Mouse (Mus musculus): Measurements from ENCODE around the gene Babam2. TPM values are rescaled to one million over a fixed set of nuclear protein-coding genes. Genes with fewer than 3 reads are reported as not detected.

Babam2 gene
- polyA plus RNA-seq, 1 experiment from 2014 or later = 69.4 TPM

DNA sequence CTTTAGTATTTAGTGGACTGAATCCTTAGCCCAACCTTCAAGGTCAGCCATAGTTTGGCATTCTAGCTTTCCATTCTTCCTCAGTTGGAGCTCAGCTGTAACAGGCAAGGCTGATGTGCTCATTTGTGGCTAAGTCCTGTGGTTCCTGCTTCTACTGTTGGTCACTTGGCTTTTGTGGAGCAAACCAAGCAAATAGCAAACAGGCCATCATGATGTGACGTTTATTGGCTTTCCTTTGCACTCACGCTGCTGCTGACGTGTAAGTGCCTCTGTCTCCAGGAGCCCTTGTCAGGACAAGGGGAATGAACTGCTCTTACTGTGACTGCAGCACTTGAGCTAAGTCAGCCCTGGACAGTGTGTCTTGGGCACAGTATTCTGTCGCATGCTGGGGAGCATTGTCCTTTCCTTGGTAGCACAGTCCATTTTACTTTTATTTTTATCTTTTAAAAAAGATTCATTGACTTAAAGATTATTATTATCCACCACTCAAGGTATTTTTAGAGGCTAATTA lies 45.1 kb downstream of the Babam2 start:
- no peak overlapping the region for H3K4me3 ChIP-seq (ENCODE audit: low read length)
- H3K36me3 ChIP-seq (ENCODE audit: insufficient read depth, low read length) = no peaks in the 10 kb centered on the region
- no peak overlapping the region for H3K4me2 ChIP-seq (replicated peaks; ENCODE audit: low read depth, low read length)
- H3K9me3 ChIP-seq (ENCODE audit: low read length) = no peaks in the 10 kb centered on the region
- ATAC-seq (ENCODE audit: low FRiP score, low TSS enrichment) = no peak
- no peaks in the 10 kb centered on the region for H3K4me1 ChIP-seq (ENCODE audit: insufficient read depth, low read length)
- H3K27me3 ChIP-seq (ENCODE audit: insufficient read depth, low read length) = no peaks in the 10 kb centered on the region
- H3K27ac ChIP-seq (ENCODE audit: low read length) = no peak overlapping the region
- no peak overlapping the region for H3K9ac ChIP-seq (replicated peaks; ENCODE audit: low read length)
- WGBS = 63% methylated on average over 4 of the region's 4 CpGs

DNA sequence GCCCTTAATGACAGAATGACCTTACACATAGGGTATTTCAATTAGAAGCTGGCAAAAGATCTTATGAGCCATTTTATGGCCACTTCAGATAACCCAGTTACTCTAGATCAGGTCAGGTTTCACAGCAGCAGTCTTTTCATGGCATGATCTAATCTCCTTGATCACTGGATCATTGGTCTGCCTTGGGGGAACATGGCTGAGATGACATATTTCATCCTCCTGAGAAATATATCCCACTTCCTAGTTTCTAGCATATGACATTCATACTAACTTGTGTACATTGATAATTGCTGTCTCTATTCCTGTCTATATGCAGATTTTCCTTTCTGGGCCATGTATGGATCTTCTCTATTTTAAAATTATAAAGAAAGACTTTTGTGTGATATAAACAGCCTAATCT lies 51.9 kb downstream of the Babam2 start:
- Histone ChIP-seq H3K27ac (ENCODE audit: low read length) (no peak overlapping the region), H3K4me2 (replicated peaks; ENCODE audit: low read depth, low read length) (no peak overlapping the region), H3K4me1 (ENCODE audit: insufficient read depth, low read length) (peaks cover 7% of the 10 kb centered on the region; the same call in 1 of the 2 replicates), H3K9ac (replicated peaks; ENCODE audit: low read length) (no peak overlapping the region), H3K27me3 (ENCODE audit: insufficient read depth, low read length) (no peaks in the 10 kb centered on the region), H3K9me3 (ENCODE audit: low read length) (no peaks in the 10 kb centered on the region), H3K36me3 (ENCODE audit: insufficient read depth, low read length) (no peaks in the 10 kb centered on the region), H3K4me3 (ENCODE audit: low read length) (no peak overlapping the region)
- ATAC-seq (ENCODE audit: low FRiP score, low TSS enrichment) = no peak

DNA sequence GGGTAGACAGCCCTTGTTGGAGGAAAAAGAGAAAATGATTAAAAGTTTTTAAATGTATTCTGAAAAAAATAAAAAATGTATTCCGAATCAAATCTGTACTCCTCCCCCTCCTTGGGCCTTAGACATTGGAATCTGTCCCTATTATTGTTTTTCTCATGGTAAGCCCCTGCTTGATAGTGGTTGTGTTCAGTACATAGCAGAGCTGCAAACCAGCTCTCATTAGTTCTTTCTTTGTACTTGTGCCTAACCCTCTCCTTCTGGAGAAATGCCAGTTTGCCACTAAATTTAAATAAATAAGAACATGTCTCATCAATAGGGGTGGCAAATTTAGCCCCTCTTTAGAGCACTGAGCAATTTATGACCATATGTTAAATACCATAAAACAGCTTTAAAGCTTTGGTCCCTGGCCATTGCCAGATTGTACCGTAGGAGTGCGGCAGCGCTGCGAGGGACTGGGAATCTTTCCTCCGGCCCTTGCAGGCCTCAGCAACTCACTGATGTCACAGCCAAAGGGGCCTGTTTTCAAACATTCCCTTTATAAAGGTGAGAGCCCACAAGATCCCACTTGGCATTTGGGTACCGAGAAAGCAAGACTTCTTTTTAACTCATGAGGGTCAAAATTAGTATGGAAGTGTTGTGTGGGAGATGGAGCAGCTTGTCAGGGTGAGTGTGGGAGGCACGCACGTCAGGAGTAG lies 52.9 kb downstream of the Babam2 start:
- H3K4me1 ChIP-seq (ENCODE audit: insufficient read depth, low read length) = peaks cover 7% of the 10 kb centered on the region; the same call in 1 of the 2 replicates
- no peaks in the 10 kb centered on the region for H3K36me3 ChIP-seq (ENCODE audit: insufficient read depth, low read length)
- 40% methylated on average over 9 of the region's 9 CpGs for WGBS
- no peak overlapping the region for H3K9ac ChIP-seq (replicated peaks; ENCODE audit: low read length)
- no peak for ATAC-seq (ENCODE audit: low FRiP score, low TSS enrichment)
- no peaks in the 10 kb centered on the region; the same call in 1 of the 2 replicates for H3K9me3 ChIP-seq (ENCODE audit: low read length)
- no peak overlapping the region for H3K27ac ChIP-seq (ENCODE audit: low read length)
- H3K27me3 ChIP-seq (ENCODE audit: insufficient read depth, low read length) = no peaks in the 10 kb centered on the region
- H3K4me3 ChIP-seq (ENCODE audit: low read length) = no peak overlapping the region
- H3K4me2 ChIP-seq (replicated peaks; ENCODE audit: low read depth, low read length) = no peak overlapping the region

DNA sequence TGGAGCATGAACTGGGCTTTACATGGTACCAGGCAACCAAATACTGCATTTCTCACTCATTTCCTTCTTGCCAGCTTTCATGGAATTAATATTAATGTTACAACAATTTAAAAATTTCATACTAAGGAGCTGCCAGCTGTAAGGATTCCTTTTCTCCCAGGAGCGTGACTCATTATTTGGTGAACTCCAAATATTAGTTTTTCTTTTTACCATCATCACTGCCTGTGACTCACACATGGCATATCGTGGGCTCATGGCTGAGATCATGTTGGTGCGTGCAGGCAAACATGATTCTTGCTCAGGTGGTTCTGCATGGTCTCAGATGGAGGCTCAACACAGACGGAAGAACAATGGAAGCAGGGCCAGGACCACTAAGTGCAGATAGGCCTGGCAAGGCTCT lies 53.5 kb downstream of the Babam2 start:
- ATAC-seq (ENCODE audit: low FRiP score, low TSS enrichment) = no peak
- H3K9ac ChIP-seq (replicated peaks; ENCODE audit: low read length) = no peak overlapping the region
- no peaks in the 10 kb centered on the region for H3K27me3 ChIP-seq (ENCODE audit: insufficient read depth, low read length)
- no peak overlapping the region for H3K27ac ChIP-seq (ENCODE audit: low read length)
- no peaks in the 10 kb centered on the region for H3K36me3 ChIP-seq (ENCODE audit: insufficient read depth, low read length)
- H3K9me3 ChIP-seq (ENCODE audit: low read length) = no peaks in the 10 kb centered on the region; the same call in 1 of the 2 replicates
- WGBS = 82% methylated on average over 4 of the region's 4 CpGs
- no peak overlapping the region for H3K4me3 ChIP-seq (ENCODE audit: low read length)
- peaks cover 7% of the 10 kb centered on the region; the same call in 1 of the 2 replicates for H3K4me1 ChIP-seq (ENCODE audit: insufficient read depth, low read length)
- no peak overlapping the region for H3K4me2 ChIP-seq (replicated peaks; ENCODE audit: low read depth, low read length)

DNA sequence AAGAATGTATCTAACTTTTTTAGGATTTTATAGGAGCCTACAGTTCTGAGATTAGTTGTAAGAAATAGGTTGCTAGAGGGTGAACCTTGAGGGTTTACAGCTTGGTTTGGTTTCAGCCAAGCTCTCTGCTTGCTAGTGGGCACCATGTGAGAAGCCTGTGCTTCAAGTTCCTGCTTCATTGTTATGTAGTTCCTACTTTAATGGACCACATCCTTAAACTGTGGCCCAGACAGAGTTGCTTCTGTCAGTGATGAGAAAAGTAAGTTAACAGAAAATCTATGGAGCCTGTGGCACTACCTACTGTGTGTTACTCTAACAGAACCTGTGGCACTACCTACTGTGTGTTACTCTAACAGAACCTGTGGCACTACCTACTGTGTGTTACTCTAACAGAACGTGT lies 57.1 kb downstream of the Babam2 start:
- Histone ChIP-seq H3K4me1 (ENCODE audit: insufficient read depth, low read length) (peaks cover 7% of the 10 kb centered on the region; the same call in 1 of the 2 replicates), H3K27ac (ENCODE audit: low read length) (no peak overlapping the region), H3K9ac (replicated peaks; ENCODE audit: low read length) (no peak overlapping the region), H3K27me3 (ENCODE audit: insufficient read depth, low read length) (no peaks in the 10 kb centered on the region), H3K36me3 (ENCODE audit: insufficient read depth, low read length) (no peaks in the 10 kb centered on the region), H3K4me3 (ENCODE audit: low read length) (no peak overlapping the region), H3K4me2 (replicated peaks; ENCODE audit: low read depth, low read length) (no peak overlapping the region), H3K9me3 (ENCODE audit: low read length) (no peaks in the 10 kb centered on the region; the same call in 1 of the 2 replicates)
- ATAC-seq (ENCODE audit: low FRiP score, low TSS enrichment) = no peak
- 94% methylated on average over 1 of the region's 1 CpGs for WGBS

DNA sequence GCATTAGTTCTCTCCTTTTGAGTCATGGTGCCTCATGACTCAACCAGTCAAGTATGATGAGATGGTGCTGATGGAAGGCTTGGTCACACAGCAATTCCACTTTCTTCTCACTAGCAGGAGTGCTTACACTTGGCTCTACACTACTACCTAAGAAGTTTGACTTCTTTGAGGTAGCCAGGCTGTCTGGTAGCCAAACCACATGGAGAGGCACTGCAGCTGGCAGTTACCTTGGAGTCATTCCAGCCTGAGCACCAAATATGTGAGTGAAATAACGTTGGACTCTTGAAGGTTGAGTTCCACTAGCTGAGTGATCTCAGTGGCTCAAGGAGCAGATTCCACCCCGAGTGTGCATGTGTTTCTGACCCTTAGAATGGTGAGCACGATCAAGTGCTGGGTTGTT lies 57.8 kb downstream of the Babam2 start:
- H3K4me2 ChIP-seq (replicated peaks; ENCODE audit: low read depth, low read length) = no peak overlapping the region
- peaks cover 5% of the 10 kb centered on the region; the same call in 1 of the 2 replicates for H3K4me1 ChIP-seq (ENCODE audit: insufficient read depth, low read length)
- ATAC-seq (ENCODE audit: low FRiP score, low TSS enrichment) = no peak
- no peaks in the 10 kb centered on the region for H3K36me3 ChIP-seq (ENCODE audit: insufficient read depth, low read length)
- no peak overlapping the region for H3K27ac ChIP-seq (ENCODE audit: low read length)
- no peak overlapping the region for H3K9ac ChIP-seq (replicated peaks; ENCODE audit: low read length)
- whole genome bisulfite sequencing = 90% methylated on average over 3 of the region's 3 CpGs
- no peaks in the 10 kb centered on the region; the same call in 1 of the 2 replicates for H3K9me3 ChIP-seq (ENCODE audit: low read length)
- H3K27me3 ChIP-seq (ENCODE audit: insufficient read depth, low read length) = no peaks in the 10 kb centered on the region
- H3K4me3 ChIP-seq (ENCODE audit: low read length) = no peak overlapping the region

DNA sequence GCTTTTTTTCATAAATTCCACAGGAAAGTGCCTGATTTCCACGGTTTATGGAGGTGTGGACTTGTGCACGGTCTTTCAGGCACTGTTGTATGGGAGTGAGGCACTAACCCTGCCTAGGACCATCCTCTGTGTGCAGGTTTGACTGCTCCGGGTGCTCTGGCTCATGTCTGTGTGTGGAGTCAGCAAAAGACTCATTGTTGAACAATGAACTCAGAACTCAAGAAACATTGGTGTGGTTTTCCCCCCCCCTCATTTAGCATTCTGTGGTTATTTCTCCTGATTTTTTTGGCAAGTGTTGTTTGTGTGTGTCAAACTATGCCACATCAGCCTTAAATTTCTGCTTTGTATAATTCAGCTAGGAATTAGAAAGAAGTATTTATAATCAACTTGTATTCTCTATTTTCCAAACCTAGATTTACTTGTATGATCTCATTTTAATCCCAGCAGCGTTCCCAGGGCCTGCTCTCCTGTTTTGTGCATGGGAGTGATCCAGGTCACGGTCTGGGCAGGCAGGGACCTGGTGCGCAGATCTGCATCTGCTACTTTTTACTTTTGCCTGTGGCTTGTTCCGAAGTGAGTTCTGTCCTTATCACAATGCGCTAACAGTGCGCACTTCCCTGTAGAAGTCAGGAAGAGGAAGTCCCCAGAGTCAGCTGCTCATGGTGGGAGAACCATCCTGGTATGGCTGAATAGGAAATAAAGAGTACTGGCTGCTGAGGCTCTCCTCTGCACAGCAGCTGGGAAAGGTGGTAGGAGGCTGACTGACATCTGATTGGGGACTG lies 61.0 kb downstream of the Babam2 start:
- Histone ChIP-seq H3K4me1 (ENCODE audit: insufficient read depth, low read length) (no peaks in the 10 kb centered on the region), H3K9ac (replicated peaks; ENCODE audit: low read length) (no peak overlapping the region), H3K4me2 (replicated peaks; ENCODE audit: low read depth, low read length) (no peak overlapping the region), H3K27ac (ENCODE audit: low read length) (no peak overlapping the region), H3K36me3 (ENCODE audit: insufficient read depth, low read length) (no peaks in the 10 kb centered on the region), H3K4me3 (ENCODE audit: low read length) (no peak overlapping the region), H3K9me3 (ENCODE audit: low read length) (no peaks in the 10 kb centered on the region; the same call in 1 of the 2 replicates), H3K27me3 (ENCODE audit: insufficient read depth, low read length) (no peaks in the 10 kb centered on the region)
- ATAC-seq (ENCODE audit: low FRiP score, low TSS enrichment) = no peak
- 88% methylated on average over 9 of the region's 9 CpGs for WGBS

DNA sequence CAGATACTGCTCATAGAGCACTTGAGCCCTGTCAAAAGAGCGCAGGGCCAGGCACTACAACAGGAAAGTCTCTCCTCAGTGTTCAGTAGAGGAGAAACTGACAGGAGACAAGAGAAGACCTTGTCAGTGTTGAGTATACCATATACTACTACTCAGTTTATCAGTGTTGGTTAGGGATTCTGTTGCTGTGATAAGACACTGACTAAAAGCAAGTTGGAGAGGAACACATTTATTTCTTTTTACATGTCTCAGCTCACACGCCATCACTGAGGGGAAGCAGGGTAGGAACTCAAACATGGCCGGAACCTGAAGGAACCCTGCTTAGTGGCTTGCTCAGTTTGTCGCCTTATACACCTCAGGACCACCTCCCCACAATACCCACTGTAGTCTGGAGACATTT lies 64.4 kb downstream of the Babam2 start:
- no peak for ATAC-seq (ENCODE audit: low FRiP score, low TSS enrichment)

DNA sequence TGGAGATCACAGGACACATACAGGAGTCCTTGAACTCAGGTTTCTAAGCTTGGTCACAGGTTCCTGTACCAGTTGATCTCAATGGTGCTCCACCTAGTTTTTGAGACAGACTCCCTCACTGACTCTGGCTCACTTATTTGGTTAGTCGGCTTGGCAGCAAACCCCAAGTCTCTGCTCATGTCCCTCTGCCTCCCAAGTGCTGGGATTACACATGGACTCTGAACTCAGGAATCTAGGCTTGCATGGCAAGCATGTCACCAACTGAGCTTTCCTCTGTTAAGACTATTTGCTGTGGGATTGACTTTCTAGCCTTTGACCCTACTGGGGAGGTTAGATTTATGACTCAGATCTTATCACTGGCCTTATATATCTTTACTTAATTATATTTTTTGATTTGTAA lies 65.3 kb downstream of the Babam2 start:
- no peaks in the 10 kb centered on the region for H3K9me3 ChIP-seq (ENCODE audit: low read length)
- no peak overlapping the region for H3K9ac ChIP-seq (replicated peaks; ENCODE audit: low read length)
- no peaks in the 10 kb centered on the region for H3K4me1 ChIP-seq (ENCODE audit: insufficient read depth, low read length)
- no peaks in the 10 kb centered on the region for H3K36me3 ChIP-seq (ENCODE audit: insufficient read depth, low read length)
- H3K4me3 ChIP-seq (ENCODE audit: low read length) = no peak overlapping the region
- no peak overlapping the region for H3K4me2 ChIP-seq (replicated peaks; ENCODE audit: low read depth, low read length)
- no peak overlapping the region for H3K27ac ChIP-seq (ENCODE audit: low read length)
- WGBS = 65% methylated on average over 1 of the region's 1 CpGs
- H3K27me3 ChIP-seq (ENCODE audit: insufficient read depth, low read length) = no peaks in the 10 kb centered on the region
- no peak for ATAC-seq (ENCODE audit: low FRiP score, low TSS enrichment)

More for the DNA sequence above, 64.4 kb downstream of the Babam2 start:
- Histone ChIP-seq H3K4me3 (ENCODE audit: low read length) (no peak overlapping the region), H3K4me2 (replicated peaks; ENCODE audit: low read depth, low read length) (no peak overlapping the region), H3K4me1 (ENCODE audit: insufficient read depth, low read length) (no peaks in the 10 kb centered on the region), H3K9me3 (ENCODE audit: low read length) (no peaks in the 10 kb centered on the region), H3K9ac (replicated peaks; ENCODE audit: low read length) (no peak overlapping the region), H3K27ac (ENCODE audit: low read length) (no peak overlapping the region), H3K27me3 (ENCODE audit: insufficient read depth, low read length) (no peaks in the 10 kb centered on the region), H3K36me3 (ENCODE audit: insufficient read depth, low read length) (no peaks in the 10 kb centered on the region)
- WGBS = 98% methylated on average over 4 of the region's 4 CpGs

DNA sequence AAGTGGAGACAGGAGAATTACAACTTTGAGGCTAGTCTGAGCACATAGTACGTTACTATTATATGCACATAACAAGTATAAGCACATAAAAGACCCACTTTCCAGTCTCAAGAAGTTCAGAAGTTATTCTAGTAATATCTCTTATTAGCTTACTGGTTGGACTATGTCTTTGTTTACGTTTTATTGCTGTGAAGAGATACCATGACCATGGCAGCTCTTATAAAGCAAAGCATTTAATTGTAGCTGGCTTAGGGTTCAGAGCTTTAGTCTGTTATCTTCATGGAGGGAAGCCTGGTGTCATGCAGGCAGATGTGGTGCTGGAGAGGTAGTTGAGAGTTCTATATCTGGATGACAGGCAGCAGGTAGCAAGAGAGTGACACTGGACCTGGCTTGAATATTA lies 68.3 kb downstream of the Babam2 start:
- 88% methylated on average over 2 of the region's 2 CpGs for WGBS
- no peak for ATAC-seq (ENCODE audit: low FRiP score, low TSS enrichment)

More for the DNA sequence above, 68.3 kb downstream of the Babam2 start:
- no peaks in the 10 kb centered on the region for H3K9me3 ChIP-seq (ENCODE audit: low read length)
- no peak overlapping the region for H3K27ac ChIP-seq (ENCODE audit: low read length)
- no peak overlapping the region for H3K4me3 ChIP-seq (ENCODE audit: low read length)
- H3K27me3 ChIP-seq (ENCODE audit: insufficient read depth, low read length) = no peaks in the 10 kb centered on the region
- H3K4me2 ChIP-seq (replicated peaks; ENCODE audit: low read depth, low read length) = no peak overlapping the region
- no peaks in the 10 kb centered on the region for H3K4me1 ChIP-seq (ENCODE audit: insufficient read depth, low read length)
- H3K36me3 ChIP-seq (ENCODE audit: insufficient read depth, low read length) = no peaks in the 10 kb centered on the region
- no peak overlapping the region for H3K9ac ChIP-seq (replicated peaks; ENCODE audit: low read length)
